Mouse (Mus musculus) adrenal gland, postnatal 14 days (tissue): ENCODE results near the gene Hemgn. TPM values are rescaled to one million over a fixed set of nuclear protein-coding genes. Genes with fewer than 3 reads are reported as not detected.

Experiments used
- DNase-seq: peaks from one replicate; pipeline ENCODE4 v3.0.0; 2021; ENCODE audit warnings: mixed read lengths
- long read RNA-seq, 2 experiments: library from polyadenylated mRNA; stranded (forward); transcript quantifications; one replicate each; pipeline ENCODE4 v2.0.0; 2021
- total RNA-seq: library from RNA; stranded (reverse); gene quantifications from 2 replicates; pipeline ENCODE4 v1.2.3, GENCODE M21; 2021

Gene Hemgn
- 1.2 and 9.0 TPM in 2 replicates for total RNA-seq
- long read RNA-seq, experiment 1, partial matches to known transcripts: 0 of 3 reads
- long read RNA-seq, experiment 1, other reads (novel, unspliced or antisense): 0 of 3 reads
- long read RNA-seq, experiment 2, transcript Hemgn-202 (4 exons, 2,363 nt): major isoform, 5 of 5 reads
- long read RNA-seq, experiment 2, partial matches to known transcripts: 0 of 5 reads
- long read RNA-seq, experiment 2, other reads (novel, unspliced or antisense): 0 of 5 reads

GRCm38 (mm10) chr4:46413406-46413805 lies at the start of gene Hemgn:
Gene Hemgn (minus strand): TSS chr4:46413506.
- no peak for DNase-seq

DNA sequence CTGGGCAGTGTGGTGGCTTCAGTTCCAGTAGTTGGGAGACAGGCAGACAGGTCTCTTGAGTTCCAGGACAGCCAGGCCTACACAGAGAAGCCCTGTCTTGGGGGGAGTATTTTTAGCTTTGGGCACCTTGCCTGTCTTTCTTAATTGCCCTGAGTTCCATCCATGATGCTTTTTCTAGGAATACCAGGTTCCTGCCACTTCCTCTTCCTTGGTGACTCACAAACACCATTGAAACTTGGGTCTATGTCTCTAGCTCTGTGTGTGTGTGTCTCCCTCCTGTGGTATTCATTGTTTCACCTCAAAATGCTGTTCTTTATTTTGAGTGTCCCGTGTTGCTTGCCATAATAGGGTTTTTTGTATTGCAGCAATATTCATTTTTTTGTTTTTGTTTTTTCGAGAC lies 45.1 kb upstream of the Hemgn start:
- no peak for DNase-seq

GRCm38 (mm10) chr4:46457186-46457585 lies 43.9 kb upstream of the Hemgn start:
- DNase-seq: no peak

DNA sequence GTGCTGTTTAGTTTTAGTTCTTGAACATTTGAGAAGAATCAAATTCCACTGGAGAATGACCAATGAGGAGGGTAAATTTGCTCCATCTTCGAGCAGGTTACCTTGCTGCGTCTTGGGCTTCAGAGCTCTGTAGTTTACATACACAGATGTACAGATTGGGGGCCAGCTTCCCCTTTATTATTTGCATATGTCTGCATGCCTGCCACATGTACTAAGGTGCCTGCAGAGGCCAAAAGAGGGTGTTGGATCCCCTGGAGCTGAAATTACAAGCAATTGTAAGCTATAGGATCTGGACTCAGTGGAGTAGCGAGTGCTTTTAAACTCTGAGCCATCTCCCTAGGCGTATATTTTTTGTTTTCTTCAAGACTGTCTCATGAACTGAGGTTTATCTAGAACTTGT lies 43.5 kb upstream of the Hemgn start:
- DNase-seq: no peak

DNA sequence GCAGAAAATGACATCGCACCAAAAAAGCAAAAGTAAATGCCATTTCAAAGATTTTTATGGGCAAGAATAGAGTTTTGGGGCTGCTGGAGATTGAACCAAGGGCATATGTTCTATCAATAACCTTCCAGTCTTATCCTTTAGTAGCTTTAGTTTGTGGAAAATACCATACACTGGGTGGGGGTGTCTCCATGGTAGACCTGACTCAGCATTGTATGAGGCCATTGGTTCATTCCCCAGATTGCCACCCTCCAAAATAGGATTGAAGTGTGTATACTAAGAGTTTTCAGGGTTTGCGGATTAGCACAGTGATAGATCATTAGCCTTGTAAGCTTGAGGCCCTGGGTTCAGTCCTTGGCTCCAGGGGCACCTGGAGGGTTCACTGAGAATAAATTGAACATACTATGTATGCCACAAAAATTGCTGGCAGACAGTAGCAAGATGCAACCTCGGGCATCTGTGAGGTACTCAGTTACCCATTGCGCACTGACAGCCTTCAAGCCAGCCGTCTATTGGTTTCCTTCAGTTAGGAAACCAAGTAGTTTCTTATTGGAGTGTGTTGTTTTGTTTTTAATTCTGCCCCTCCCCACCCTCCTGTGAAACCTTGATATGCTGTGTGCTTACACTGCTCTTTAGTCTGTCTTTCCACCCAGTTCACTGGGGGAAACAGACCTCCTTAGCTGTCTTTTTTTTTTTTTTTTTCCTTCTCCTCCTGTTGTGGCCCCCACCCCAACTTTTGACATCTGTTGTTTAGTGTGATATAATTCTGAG lies 41.0 kb upstream of the Hemgn start:
- DNase-seq: no peak

DNA sequence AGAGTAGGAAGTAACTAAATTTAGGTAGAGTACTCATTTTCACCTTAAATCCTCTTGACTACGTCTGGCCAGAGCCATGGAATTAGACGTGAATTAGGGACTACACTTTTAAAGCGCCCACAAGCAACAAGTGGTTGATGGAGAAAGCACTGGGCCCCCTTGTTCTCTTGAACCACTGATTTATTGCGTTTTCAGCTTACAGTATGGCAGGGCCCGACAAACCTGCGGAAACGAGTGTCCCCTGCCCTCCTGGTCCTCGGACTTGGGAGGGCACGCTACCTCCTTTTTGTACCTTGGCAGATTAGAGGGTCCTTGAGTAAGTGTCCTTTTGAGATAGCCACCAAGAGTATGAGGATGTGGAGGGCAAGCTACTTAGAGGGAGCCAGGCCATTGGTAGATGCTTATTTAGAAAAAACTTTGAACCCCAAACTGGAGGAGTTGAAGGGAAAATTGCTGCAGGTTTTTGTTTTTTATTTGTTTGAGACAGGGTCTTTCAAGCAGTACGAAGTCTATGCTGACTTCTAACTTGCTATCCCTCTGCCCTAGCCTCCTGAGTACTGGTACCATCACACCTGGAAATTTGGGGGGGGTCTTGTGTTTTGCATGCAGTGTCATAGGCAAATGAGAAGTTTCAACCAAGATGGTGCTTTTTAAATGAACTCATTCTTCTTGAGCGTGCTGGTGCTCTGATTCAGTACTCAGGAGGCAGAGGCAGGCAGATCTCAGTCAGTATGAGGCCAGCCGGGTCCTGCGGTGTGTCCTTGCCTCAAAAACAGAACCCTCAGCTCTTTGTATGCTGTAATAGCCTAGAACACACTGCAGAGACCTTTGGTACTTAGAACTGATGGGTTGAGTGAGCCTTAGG lies 39.8 kb upstream of the Hemgn start:
- DNase-seq: no peak

DNA sequence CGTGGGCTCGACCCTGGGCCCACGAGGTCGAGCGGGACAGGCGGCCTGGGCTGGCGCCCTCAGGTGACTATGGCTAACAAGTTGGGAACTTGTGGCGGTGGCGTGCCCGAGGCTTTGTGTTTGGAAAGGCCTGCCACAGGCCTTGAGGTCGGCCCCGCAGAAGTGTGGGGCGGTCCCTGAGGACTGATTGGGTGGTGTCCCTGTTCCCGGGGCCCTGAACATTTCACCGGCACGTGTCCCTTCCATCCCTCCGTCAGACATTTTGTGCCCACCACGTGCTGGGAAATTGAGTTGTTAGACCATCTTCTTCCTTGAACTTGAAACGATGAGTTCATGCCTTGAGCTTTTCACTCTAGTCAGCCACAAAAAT lies 39.2 kb upstream of the Hemgn start:
- peak; percentile 81 for DNase-seq

GRCm38 (mm10) chr4:46451758-46452480 lies 38.6 kb upstream of the Hemgn start:
- DNase-seq: peak; percentile 90

GRCm38 (mm10) chr4:46451240-46451757 lies 38.0 kb upstream of the Hemgn start:
- peak; percentile 82 for DNase-seq

DNA sequence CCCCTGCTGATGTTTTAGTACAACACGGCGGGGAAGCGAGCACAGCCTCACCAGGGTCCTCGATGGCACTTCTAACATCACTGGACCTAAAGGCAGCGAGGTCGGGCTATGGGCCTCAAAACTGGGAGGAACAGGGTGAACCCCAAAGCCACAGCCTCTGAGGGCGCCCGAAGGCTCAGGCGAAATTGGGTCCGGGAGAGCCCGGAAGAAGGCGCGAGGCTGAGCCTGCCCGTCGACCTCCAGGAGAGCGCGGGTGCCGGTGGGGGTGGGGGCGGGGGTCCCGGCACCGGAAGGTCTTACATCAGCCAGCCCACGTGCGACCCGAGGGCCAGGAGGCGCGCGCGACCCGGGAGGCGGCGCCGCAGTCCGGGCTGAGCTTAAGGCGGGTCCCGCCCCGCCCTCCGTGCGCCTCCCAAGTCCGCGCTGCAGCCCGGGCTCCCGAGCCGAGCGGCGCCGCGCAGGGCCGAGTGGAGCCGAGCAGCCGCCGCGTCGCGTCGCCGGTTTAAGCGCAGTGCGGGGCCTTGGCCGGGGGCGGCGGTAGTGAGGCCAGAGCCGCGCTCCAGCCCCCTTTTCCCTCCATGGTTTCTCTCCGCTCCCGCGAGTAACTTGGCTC lies 37.3 kb upstream of the Hemgn start, which contains the start of gene Anp32b:
Gene Anp32b (plus strand): TSS at position 384 of the 613 bp plus-strand sequence.
- peak; percentile 97 for DNase-seq

- DNase-seq: no peak
Measured at GRCm38 (mm10) chr4:46450020-46450518, 36.8 kb upstream of the Hemgn start.

- no peak for DNase-seq
Measured at GRCm38 (mm10) chr4:46448886-46449285, 35.6 kb upstream of the Hemgn start.

- DNase-seq: no peak
Measured at GRCm38 (mm10) chr4:46447461-46447860, 34.2 kb upstream of the Hemgn start.

DNA sequence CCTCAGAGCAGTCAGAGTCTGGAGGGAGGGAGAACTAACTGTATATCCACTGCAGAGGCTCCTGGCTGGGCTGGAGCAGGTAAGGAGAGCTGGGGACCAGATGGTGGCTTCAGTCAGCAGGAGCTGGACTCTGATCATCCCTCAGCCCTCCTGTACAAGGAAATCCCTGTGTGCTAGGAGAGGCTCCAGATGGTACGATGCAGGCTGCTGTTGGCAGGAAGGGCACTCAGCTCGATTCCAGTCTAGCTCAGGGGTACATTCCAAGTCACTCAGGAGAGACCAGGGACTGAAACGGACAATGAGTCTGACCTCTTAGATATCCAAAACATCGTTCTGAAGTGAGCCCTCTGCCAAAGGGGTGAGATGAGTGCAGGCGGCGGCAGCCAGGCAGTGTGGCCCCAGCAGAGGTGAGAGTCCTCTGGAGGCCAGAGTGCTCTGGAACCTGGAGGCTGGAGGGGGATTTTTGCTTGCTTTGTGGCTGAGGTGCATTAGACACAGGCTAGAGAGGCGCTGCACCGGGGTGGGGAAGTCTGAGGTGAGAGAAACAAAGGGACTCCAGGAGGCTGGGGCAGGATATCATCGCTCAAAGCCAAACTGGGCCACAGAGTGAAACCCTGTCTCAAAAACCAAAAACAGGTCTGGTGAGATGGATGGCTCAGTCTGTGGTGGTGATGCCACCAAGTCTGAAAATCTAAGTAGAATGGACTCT lies 32.1 kb upstream of the Hemgn start:
- DNase-seq: no peak

DNA sequence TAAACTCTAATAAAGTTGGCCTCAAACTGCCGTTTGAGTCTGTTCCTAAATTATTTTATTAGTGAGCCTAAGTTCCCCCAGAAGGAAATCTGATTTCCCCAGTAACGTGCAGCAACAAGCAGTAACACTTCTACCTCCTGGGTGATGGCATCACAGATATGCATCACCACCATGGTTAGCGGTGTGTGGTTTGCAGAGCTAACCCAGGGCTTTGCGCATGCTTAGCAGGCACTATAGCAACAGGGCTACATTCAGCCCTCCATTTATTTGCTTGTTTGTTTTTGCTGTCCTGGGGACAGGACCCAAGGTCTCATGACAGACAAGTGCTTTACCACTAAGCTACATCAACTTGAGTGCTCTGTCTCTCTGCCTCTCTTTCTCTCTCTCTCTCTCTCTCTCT lies 29.2 kb upstream of the Hemgn start:
- DNase-seq: no peak

- DNase-seq: no peak
Measured at GRCm38 (mm10) chr4:46432339-46433036, 19.2 kb upstream of the Hemgn start.

- no peak for DNase-seq
Measured at GRCm38 (mm10) chr4:46428903-46429499, 15.7 kb upstream of the Hemgn start.

GRCm38 (mm10) chr4:46422625-46423024 lies 9.3 kb upstream of the Hemgn start:
- no peak for DNase-seq

DNA sequence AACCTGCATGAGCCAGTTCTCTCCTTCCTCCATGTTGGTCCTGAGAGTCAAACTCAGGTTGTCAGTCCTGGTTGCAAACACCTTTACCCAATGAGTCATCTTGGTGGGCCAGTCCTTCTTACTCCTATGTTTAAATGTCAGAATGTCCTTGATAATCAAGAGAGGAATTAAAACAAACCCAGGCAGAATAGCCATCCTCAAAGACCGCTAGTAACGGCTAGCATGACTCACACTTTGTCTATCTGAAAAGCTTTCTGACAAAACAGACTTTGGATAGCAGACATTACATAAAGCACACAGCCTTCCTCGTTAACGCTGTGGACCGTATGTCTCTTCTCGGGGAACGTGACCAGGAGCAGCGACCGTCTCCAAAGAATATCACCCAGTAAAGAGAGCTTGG lies 5.5 kb upstream of the Hemgn start:
- DNase-seq: no peak

- peak; percentile 52 for DNase-seq
Measured at GRCm38 (mm10) chr4:46417491-46417890, 4.2 kb upstream of the Hemgn start.
